Mouse (Mus musculus) lung, adult 2 months (tissue): ENCODE data around the gene Dydc1.

Experiments used
- CTCF ChIP-seq: fragments of 200-500 bp; IDR thresholded peaks from 2 replicates; pipeline ENCODE4 v1.5.1; 2011; ENCODE audit warnings: mild to moderate bottlenecking, low read length, control low read depth; ENCODE audit not compliant: insufficient read depth
- POLR2A ChIP-seq: fragments of 200-500 bp; IDR thresholded peaks from 2 replicates; pipeline ENCODE4 v1.6.1; 2011; ENCODE audit warnings: low read depth, mild to moderate bottlenecking, control low read depth, low read length, borderline replicate concordance; ENCODE audit errors: extremely low read depth

GRCm38 (mm10) chr14:41101242-41101641, 28.5 kb downstream of the Dydc1 start:
- no peak for TF ChIP-seq CTCF
- TF ChIP-seq POLR2A = no peak
